ENCODE assay signal across 29 mouse cellular contexts in the genomic region with DNA sequence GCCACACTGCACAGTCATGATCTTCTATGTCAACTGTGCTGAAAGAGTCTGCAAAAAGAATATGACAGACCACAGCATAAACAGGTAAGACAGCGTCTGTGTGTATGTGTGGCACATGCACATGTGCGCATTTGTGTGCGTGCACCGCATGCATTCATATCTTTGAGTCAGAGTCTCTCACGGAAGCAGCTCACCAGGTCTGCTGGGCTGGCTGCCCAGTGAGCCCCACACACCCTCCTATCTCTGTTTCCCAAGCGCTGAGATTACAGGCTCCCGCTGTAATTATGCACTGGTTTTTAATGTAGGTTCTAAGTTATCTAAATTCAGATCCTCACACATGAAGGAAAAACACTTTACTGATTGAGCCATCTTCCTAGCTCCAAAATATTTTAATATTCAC.
"Had no signal": no experiment of that assay in that cellular context is flagged by ENCODE, and none has a peak within 500 bp of the region (broad histone marks: within the 10 kb centered on the region; RNA-seq: fewer than 3 reads in every experiment).

No protein-coding gene starts in this region.

- H3K4me1 ChIP-seq: heart, embryonic 12.5 days; heart, embryonic 13.5 days; heart, embryonic 15.5 days; hindbrain, embryonic 10.5 days; hindbrain, embryonic 12.5 days; hindbrain, embryonic 13.5 days; hindbrain, embryonic 15.5 days; intestine, embryonic 15.5 days; kidney, embryonic 15.5 days had no signal

- H3K27me3 ChIP-seq: heart, embryonic 12.5 days; heart, embryonic 13.5 days; heart, embryonic 15.5 days; hindbrain, embryonic 12.5 days; hindbrain, embryonic 13.5 days; hindbrain, embryonic 15.5 days; intestine, embryonic 15.5 days; kidney, embryonic 15.5 days had no signal

- H3K27ac ChIP-seq: heart, embryonic 10.5 days; heart, embryonic 13.5 days; heart, embryonic 15.5 days; hindbrain, embryonic 10.5 days; hindbrain, embryonic 12.5 days; hindbrain, embryonic 13.5 days; hindbrain, embryonic 14.5 days; hindbrain, embryonic 15.5 days; hindbrain, postnatal 0 days; intestine, embryonic 15.5 days; kidney, embryonic 15.5 days; kidney, postnatal 0 days; layer of hippocampus, adult 2 months; left cerebral cortex, adult 2 months had no signal

- H3K9ac ChIP-seq: heart, embryonic 12.5 days; heart, embryonic 13.5 days; heart, embryonic 15.5 days; hindbrain, embryonic 12.5 days; hindbrain, embryonic 13.5 days; hindbrain, embryonic 14.5 days; hindbrain, embryonic 15.5 days; intestine, embryonic 15.5 days; kidney, embryonic 15.5 days had no signal

- H3K4me3 ChIP-seq: heart, embryonic 10.5 days; heart, embryonic 12.5 days; heart, embryonic 13.5 days; heart, embryonic 15.5 days; hindbrain, embryonic 10.5 days; hindbrain, embryonic 12.5 days; hindbrain, embryonic 13.5 days; hindbrain, embryonic 15.5 days; intestine, embryonic 15.5 days; kidney, embryonic 15.5 days; layer of hippocampus, adult 2 months; left cerebral cortex, adult 2 months had no signal

- H3K9me3 ChIP-seq: heart, embryonic 10.5 days; heart, embryonic 12.5 days; heart, embryonic 13.5 days; heart, embryonic 15.5 days; hindbrain, embryonic 10.5 days; hindbrain, embryonic 12.5 days; hindbrain, embryonic 13.5 days; hindbrain, embryonic 15.5 days; intestine, embryonic 15.5 days; kidney, embryonic 15.5 days had no signal

- DNase-seq: heart, postnatal 10 days; heart, postnatal 36 days; kidney, adult 11 months; kidney, adult 18-20 months; kidney, adult 2 months; kidney, adult 8-10 months; kidney, adult 9 months; kidney, postnatal 10 days; kidney, postnatal 14 days; kidney, postnatal 25 days; kidney, postnatal 36 days; kidney, postnatal 4 days; layer of hippocampus, adult 9-11 months; layer of hippocampus, postnatal 36 days had no signal
